Mouse (Mus musculus) ES-E14 (cell line): ENCODE data around the gene Echdc1.

Experiments
- CHD2 ChIP-seq: IDR thresholded peaks from 2 replicates; pipeline ENCODE4 v1.6.1; 2014; ENCODE audit warnings: mild to moderate bottlenecking, low read depth, low read length, inconsistent platforms
- ZC3H11A ChIP-seq: IDR thresholded peaks from 2 replicates; pipeline ENCODE4 v1.6.1; 2012; ENCODE audit warnings: low read depth, mild to moderate bottlenecking, inconsistent platforms, low read length, borderline replicate concordance
- ZNF384 ChIP-seq: IDR thresholded peaks from 2 replicates; pipeline ENCODE4 v1.6.1; 2012; ENCODE audit warnings: low read depth, low read length, inconsistent platforms

DNA sequence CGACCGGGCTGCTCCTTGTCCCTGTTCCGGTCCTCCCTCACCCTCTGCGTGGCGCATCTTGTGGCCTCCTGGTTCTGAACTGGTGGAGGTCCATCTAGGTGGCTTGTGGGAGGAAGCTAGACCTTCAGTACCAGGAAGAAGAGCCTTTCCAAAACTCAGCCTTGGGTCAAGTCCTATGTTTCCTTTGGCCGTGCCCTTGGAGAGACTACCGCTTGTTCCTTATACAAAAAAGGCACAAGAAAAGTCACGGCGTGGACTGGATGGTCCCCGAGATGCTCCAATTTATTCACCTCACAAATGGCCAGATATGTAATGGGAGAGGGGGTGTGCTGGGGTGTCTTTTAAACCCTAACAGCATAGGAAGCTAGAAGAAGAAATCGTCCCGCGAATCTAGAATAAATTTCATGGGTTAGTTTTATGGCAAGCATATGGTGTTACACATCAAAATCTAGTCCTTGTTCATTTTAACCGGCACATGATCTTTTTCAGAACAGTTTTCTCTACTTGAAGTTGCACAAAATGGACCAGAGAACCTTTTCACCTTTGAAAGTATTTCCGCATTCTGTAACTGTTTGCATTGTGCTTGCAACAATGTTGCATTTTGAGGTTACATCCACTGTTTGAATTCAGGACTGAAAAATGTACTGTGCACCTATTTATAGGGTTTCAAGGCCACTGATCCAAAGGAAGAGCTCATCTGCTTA lies 49.4 kb downstream of the Echdc1 start, which contains the start of gene Rnf146:
- TF ChIP-seq ZC3H11A (no peak), ZNF384 (no peak), CHD2 (no peak)
